Mouse (Mus musculus) ovary, postnatal 10 days (tissue): ENCODE measurements at regions not wholly inside any gene's neighbourhood (a gene's known extent, or its start where the extent isn't known, plus 50 kb on each side); places are given as distances from the start of the nearest gene placed in this dataset.

ENCODE experiments used
- DNase-seq: peaks from one replicate; pipeline ENCODE4 v3.0.0; 2022; ENCODE audit warnings: low spot score

DNA sequence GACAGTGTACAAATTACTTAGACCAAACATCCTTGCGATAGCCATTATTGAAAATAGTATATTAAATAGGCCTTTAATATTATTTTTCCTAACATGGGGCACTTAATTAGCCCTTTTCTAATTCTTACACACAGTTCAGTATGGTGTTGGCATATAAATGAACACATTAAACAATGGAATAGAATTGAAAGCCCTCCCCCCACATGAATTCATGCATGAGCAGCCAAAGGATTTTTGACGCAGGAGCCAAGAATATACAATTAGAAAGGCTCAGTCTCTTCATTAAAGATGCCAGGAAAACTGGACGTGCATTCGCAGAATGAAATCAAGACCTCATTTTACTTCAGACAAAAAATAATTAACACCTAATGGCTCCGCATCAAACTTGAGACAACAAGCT is 172.9 kb upstream of the Phactr1 start:
- DNase-seq, result no peak

DNA sequence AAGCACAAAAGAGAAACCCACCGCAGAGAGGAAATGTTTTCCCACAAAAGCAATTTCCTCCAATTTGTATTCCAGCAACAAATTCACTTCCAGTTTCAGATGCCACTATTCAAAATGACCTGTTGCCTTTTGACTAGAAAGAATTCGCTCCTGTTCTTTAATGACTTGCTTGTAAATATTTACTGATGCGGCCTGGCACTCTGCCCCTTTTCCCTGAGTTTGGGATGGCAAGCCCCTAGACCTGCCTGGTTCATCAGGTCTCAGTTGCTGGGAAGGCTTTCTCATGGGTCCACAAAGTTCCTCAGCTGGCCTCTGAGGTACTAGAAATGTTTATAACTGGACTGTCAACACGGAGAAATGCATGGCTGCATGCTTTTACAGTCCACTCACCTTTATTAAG is 161.7 kb upstream of the Phactr1 start:
- DNase-seq, result no peak

GRCm38 (mm10) chr13:42522553-42522952 is 157.9 kb upstream of the Phactr1 start:
- no peak for DNase-seq

DNA sequence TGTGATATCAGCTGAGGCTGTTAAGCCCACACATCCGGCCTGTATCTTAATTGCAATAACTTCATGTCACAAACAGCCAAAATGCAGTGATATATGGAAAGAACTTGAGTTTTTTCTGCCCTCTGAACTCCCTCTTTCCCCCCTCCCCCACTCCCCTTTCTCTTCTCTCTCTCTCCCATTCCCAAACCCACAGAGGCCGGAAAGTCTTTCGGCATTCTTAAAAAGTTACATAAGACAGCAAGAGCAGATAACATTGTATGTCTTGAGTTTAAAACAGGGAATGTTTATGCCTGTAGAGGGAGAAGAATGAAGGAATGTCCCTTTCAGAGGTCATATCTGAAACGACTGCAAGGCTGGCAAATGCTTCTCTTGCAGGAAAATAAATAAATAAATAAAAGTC is 154.3 kb upstream of the Phactr1 start:
- no peak for DNase-seq

GRCm38 (mm10) chr13:42526966-42527365 is 153.5 kb upstream of the Phactr1 start:
- no peak for DNase-seq

GRCm38 (mm10) chr13:42528169-42528568 is 152.3 kb upstream of the Phactr1 start:
- DNase-seq, result no peak

DNA sequence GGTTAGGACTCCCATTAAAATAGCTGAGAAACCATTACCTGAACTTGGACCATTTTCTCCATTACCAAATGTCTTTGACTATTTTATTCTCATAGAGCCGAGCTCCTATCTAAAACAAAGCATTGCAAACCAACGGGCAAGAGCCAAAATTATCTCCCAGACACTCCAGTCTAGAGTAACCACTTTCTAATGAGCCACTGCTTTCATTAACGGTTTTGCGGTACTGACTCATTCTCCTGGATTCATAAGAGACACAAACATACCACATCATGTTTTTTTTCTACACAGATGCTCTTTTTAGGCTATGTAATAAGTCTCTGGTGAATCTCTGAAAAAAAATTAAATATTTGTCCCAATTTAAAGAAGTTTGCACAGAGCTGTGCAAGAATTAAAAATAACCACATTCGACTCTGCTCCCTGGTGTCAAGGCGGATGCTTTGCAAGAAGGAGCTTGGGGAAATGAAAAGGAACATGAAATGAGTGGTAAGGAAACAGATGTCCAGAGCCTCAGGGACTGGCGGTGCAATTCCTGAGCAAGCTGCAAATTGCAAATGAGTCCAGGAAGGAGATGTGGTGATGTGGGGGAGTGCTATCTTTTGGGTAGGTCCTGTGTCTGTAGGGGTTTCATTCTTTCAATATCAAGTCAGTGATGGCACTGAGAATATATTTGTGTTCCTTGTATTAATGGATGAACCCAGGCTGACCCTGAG is 143.8 kb upstream of the Phactr1 start:
- no peak for DNase-seq

DNA sequence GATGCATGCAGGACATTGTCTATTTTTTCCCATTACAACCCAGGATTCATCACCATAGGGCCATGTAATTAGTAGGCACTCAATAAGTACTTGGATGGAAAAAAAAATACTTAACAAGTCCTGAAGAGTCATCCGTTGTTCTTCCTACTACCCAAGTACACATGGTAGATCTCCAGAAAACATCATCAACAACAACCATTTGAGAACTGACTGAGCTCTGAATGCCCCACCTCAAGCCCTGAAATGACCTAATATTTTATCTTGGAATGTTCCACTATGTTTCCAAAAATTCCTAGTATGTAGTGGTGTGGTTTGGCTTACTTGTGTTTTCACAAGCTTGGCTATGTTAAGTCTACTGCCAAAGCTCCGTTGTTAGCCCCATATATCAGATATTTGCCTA is 142.4 kb upstream of the Phactr1 start:
- no peak for DNase-seq

DNA sequence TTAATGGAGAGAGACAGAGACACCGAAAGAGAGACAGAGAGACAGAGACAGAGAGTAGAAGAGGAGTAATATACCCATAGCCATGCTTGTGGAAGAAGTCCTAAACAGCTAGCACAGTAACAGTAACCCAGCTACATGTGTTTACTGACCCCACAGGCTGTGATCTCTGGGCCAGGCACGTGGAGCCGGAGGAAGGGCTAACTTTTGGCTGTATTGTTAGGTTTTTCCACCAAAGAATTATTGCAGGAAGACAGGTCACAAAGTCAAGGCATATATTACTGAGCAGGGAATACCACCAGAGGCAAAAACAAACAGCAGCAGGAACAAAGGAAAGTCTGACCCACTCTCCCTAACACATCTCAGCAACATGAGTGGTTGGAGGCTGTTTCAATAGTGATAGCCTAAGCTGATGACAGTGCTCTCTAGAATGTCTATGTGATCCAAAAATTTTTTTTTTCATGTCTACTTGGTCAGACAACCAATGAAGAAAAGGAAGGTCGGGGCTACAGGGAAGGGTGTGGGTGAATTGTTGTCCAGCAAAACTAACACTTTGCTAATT is 135.8 kb upstream of the Phactr1 start:
- no peak for DNase-seq

- DNase-seq, result no peak
Measured at GRCm38 (mm10) chr13:42546389-42546788, 134.0 kb upstream of the Phactr1 start.

DNA sequence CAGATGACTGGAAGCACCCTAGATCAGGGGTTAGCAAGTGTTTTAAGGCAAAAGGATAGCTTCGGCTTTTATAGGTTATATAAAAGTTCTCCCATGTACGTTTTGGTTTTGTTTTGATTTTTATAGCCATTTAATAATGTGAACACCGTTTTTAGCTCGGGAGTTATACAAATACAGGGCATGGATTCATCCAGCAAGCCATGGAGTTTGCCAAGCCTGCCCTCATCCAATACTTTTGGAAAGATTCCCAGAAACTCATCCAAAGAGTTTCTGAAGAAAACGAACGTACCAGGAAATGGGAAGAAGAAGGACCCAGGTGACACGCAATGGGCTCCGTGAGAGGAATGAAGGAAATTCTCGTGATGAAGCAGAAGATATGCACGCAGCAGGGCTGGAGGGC is 133.6 kb upstream of the Phactr1 start:
- DNase-seq, result no peak

- no peak for DNase-seq
Measured at GRCm38 (mm10) chr13:42549021-42549559, 131.3 kb upstream of the Phactr1 start.

GRCm38 (mm10) chr13:42554961-42555360 is 125.5 kb upstream of the Phactr1 start:
- no peak for DNase-seq

GRCm38 (mm10) chr13:42558526-42558925 is 121.9 kb upstream of the Phactr1 start:
- no peak for DNase-seq

DNA sequence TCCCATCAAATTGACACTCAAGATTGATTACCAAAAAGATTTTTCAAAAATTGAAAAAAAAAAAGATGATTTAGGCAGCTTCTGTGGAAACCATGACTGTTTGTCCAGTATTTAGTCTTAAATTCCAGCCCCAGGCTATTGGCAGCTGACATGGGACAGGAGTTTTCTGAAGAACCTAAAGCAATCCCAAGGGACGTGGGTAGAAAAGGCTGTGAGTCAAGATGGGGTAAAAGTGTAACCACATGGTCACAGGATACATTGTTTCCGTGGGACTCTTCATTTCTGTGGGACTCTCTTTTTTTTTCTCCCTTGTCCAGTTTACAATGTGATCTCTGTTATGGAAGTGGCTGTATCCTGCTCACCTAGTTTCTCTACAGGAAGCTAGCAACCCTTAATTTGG is 119.0 kb upstream of the Phactr1 start:
- DNase-seq, result no peak

- peak; percentile 7 for DNase-seq
Measured at GRCm38 (mm10) chr13:42565291-42566058, 114.9 kb upstream of the Phactr1 start.

DNA sequence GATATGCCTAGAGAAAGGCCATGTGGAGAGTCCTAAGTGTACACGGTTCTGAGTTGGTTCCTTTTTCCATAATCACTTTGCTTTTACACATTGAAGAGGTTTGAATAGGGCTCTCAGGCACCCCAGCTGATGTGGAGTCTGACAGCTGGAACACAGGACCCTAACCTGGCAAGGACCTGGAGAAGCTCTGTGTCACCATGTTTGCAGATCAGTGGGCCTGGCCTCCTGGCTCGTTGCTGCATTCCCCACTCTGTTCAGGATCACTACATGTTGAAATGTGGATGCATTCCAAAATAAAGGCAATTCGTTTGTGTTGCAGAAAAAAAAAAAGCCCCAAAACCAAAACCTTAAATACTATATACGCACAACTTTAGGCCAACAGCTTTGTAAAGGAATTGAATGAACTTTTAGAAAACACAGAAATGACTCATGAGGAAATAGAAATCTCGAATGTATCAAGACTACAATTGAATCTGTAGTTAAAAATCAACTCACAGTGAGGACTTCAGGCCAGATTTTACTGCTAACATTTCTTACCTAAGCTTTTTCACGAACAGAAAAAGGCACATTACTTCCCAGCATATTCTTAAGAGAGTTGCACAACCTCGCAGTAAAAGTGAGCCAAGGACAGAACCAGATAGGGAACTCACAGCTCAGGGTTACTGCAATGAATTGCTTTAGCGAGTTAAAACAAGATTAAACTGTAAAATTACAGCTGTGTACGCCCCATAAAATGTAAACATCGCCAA is 109.6 kb upstream of the Phactr1 start:
- DNase-seq, result no peak

- no peak for DNase-seq
Measured at GRCm38 (mm10) chr13:42574189-42574588, 106.2 kb upstream of the Phactr1 start.

- DNase-seq, result peak; percentile 37
Measured at GRCm38 (mm10) chr13:42575725-42576426, 104.5 kb upstream of the Phactr1 start.

GRCm38 (mm10) chr13:42579471-42579870 is 101.0 kb upstream of the Phactr1 start:
- DNase-seq, result no peak

DNA sequence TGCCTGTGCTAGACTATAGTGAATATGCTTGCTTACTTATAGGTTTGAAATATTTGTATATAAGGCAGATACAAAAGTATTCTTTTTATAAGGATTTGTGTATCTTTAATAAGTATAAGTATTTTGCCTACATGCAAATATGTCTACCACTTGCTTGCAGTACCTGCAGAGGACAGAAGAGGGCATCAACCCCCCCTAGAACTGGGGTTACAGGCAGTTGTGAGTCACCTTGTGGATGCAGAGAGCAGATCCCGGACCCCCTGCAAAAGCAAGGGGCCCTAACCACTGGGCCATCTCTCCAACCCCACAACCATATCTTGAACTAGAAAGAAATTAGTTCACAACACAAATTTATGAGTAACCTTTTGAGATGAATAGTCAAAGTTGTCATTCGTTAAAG is 91.3 kb upstream of the Phactr1 start:
- DNase-seq, result no peak

DNA sequence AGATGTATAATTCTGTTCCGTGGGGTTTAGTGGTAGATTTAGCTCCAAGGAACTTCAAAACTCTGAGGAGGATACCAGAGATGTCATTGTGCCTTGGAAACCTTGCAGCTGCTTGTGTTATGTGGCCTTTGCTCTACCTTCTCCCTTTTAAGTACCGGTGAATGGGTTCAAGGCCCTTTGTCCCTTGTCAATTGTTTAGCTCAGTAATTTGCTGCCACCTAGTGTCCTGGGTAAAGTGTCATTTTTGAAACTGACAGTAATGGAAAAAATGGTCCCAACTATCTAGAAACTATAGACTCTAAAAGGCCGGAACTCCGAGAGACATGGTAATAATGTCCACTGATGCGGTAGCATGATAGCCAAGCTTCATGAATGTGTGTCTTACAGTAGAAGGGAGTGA is 90.8 kb upstream of the Phactr1 start:
- DNase-seq, result no peak
